Mouse (Mus musculus) megakaryocyte progenitor cell, adult 5-6 weeks (primary cell): ENCODE data around the gene Nnmt. TPM values are rescaled to one million over a fixed set of nuclear protein-coding genes. Genes with fewer than 3 reads are reported as not detected.

Experiments used
- ATAC-seq: replicated peaks from 2 replicates; pipeline ENCODE4 v1.8.0; 2016; ENCODE audit warnings: mild to moderate bottlenecking, moderate TSS enrichment, inconsistent platforms; ENCODE audit not compliant: poor library complexity
- total RNA-seq, 2 experiments: library from RNA; stranded (forward) in 1 of 2; stranded (reverse) in 1 of 2; fragments of 157-497, 149-512 nt in 1 of 2; fragments of 200-1000 nt in 1 of 2; gene quantifications; 2 replicates each; pipeline versions ENCODE4 v1.2.3 to v1.2.4; 2015 to 2017

Nnmt gene
- total RNA-seq, 2 experiments from 2014 or later = not detected

DNA sequence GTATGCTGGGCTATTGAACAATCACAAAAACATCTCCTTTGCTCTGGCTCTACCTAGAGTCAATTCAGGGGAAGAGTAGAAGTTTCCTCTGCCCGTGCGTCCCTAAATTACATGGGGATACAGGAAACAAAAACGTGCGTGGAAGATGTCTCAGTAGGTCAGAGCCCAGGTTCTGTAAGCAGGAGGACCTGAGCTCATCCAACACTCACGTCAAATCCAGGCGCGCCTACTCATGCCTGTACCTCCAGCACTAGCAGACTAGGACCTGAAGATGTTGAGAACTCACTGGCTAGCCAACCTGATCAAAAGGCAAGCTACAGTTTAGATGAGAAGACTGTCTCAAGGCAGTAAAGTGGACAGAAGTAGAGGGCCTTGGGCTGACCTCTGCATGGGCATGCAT, 32.2 kb upstream of the Nnmt start:
- ATAC-seq = no peak

DNA sequence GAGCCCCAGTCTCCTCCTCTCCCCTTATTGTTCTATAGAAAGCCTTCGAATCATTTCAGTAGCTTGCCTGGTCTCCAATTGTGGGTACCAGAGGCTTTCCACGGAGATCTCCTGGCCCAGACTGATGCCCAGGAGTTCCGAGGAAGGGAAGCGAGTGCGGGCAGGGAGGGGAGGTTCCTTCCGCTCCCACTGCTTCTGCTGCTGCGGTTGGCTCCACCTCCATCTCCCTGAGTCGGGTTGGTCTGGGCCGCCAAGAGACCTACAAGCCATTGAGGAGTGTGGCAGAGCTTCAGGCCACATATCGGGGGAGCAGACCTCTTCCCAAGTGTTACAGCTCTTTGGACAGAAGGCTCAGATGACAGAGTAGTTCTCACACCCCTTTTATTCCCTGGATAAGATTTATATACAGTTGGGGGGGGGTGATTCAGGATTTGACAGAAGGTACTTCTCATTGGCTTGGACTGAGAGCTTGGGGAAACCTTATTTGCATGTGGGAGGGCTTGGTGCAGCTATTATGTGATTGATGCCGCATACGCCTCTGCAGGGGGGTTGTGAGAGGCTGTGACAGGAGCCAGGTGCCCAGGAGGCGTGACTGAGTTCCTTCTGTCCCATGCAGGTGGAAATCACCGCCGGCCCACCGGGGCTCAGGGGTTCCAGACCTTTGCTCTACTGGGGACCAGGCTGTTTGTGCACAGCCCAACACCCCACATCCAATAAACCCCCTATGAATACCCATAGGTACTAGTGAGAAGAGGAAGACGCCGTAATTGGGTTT, 30.8 kb upstream of the Nnmt start:
- ATAC-seq = no peak

DNA sequence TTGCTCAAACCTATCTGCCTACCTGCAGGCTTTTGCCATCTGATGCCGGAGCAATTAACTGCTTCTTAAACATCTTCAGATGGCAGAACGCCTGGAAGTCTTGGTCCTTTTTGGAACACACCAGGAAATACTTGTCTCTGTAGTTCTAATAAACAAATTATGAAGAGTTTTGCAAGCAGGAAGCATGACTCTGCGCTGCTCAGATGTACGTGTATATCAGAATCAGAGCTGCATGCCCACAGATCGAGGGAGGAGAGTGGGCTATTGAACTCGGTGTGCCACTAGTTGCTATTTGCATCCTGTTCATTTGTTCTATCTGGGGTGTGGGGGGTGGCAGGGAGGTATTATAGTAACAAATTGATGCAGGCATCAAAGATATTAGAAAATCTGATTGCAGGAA, 28.2 kb upstream of the Nnmt start:
- ATAC-seq = no peak

DNA sequence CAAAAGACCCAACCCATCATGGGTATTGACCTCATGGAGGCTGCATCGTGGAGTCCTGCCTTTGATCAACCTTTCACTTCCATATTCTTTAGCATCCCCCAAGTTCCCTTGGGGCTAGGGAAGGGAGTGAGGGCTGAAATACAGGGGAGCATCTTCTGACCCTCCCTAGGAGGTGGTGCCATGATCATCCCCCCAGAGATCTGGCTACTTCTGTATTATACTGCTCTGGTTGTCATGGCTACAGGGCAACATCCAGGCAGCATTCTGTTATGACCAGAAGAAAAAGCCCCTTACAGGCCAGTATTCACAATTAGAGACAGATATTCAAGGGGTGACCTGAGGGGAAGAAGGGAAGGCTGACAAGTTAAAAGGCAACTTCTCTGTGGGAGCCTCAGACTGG, 14.3 kb upstream of the Nnmt start:
- no peak for ATAC-seq

DNA sequence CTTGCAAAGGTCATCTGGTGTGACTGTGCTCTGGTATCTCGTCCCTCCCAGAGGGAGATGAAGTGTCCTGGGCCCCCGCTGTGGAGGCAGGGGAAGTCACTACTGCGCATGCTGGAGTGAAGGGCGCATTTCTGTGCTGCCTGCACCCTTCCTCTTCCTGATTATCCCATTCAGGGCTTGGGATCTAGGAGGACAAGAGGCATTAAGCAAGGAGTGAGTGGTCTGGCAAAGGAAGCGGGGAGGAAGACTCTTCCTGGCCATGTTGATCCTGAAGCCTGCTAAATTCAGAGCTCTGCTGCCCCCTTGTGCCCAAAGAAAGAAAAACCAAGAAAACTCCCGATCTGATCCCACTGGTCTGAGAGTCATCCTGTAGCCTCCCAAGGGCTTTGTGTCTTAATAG, 13.6 kb upstream of the Nnmt start:
- peak; percentile 78 for ATAC-seq

DNA sequence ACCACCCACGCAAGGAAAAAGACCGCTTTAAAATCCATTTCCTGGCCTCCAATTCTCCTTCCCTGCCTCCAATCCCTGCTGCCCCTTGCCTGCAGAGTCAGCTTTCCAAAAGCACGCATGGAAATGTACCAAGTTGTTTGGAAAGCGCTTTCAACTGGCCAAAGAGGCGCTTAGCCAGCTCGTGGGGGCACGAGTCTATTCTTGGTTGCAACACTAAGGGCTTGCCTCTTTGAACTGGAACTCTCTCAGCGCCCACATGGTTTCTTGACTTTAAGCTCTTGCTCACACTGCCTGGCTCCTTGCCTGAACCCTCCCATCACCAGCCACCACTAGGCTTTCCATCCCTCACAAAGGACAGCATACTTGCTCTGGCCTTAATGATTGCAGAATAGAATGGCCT, 13.2 kb upstream of the Nnmt start:
- no peak for ATAC-seq

DNA sequence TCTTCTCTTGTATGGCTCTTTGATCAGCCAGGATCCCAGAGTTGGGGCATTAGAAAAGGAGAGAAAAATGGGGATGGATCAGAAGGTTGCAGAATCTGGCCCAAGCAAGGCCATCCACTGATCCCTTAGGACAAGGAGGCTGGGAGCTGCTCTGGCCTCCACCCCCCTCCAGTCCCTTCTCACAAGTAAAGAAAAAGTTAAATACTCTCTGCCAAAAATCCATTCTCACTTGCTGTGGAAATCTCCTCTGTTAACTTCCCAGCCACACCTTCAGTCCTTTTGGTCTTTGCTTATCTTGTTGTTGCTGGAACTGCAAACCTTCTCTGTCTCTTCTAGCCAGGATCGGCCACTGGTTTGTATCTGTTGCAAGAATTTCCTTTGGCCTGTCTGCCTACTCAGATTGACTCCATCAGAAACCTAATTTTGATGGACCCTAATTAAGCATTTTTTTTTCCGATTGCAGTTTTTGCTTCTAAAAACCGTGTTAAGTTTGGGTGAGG, 12.6 kb upstream of the Nnmt start:
- ATAC-seq = no peak

DNA sequence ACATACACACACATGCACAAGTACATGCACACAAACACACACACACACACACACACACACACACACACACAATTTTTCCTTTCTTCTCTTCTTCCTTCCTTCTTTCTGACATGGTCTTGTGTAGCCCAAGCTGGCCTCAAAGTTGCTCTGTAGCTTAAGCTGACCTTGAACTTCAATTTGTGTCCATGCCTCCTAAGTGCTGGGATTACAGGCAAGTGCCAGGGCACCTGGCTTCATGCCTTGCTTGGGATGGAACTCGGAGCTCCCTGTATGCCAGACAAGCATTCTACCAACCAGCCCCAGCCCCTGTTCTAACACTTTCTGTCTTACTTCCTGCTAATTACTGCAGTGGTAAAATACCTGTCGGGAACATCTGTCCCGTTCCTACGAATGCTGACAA, 8.3 kb upstream of the Nnmt start:
- no peak for ATAC-seq

DNA sequence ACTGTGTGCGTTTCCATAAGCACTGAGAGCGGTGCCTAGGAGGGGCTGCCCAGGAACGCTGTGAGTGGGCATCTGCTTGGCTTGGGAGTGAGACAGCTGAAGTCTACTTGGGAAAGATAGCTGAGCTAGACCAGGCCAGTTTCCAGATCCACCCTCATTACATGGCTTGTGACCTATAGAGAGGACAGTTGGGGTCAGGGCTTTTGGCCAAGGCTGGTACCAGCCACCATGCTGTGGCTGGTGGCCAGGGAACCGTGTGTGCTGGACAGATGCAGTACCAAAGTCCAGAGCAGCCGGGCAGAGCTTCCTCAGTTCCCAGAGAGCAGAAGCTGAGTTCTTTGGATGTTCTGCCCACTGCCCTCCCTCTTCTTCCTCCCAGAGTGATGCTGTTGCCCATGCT, 7.6 kb upstream of the Nnmt start:
- ATAC-seq = no peak

DNA sequence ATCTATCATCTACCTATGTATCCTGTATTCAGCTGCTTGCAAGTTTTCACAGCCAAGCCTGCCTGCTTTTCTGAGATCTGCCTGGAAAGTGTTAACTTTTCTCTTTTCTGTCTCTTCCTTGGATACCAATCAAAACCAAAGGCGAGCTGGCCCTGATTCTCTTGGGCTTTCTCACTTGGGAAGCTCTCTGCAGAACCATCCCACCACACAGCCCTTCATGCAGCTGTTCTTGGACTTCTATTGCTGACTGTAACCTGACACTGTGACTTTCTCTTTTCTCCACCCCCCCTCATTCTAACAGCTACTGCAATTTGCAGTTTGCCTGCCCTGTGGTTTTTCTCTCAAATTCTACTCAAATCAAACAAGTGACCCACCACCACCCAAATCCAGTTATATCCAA, 6.1 kb upstream of the Nnmt start:
- no peak for ATAC-seq

DNA sequence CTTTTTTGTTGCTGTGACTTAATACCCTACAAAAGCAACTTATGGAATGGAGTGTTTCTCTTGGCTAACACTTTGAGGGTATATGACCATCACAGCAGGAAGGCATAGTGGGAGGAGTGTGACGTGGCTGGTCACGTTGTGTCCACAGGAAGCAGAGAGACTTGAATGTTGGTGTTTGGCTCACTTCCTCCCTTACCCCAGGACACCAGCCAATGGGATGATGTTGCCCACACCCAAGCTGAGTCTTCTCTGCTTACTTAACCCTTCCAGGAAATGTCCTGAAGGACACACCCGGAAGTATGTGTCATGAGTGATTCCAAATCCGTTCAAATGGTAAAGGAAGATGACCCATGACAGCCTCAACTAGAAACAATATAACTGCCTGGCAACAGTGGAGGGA, 4.8 kb upstream of the Nnmt start:
- ATAC-seq = peak; percentile 60

DNA sequence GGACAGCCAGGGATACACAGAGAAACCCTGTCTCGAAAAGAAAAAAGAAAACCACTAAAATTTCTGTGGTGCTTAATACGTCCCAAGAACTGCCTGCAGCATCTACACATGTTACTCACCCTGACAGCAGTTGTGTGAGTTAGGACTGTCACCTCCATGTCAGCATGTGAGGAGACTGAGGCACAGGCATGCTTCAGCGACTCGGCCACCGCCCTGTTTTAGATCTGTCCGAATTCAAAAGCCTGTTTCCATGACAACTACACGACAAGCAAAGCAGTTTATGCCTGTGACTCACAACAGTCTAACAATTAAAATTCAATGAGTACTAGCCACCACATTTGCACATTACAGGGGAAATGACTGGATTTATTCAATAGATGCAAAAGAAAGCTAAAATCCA, 2.5 kb upstream of the Nnmt start:
- ATAC-seq = no peak

DNA sequence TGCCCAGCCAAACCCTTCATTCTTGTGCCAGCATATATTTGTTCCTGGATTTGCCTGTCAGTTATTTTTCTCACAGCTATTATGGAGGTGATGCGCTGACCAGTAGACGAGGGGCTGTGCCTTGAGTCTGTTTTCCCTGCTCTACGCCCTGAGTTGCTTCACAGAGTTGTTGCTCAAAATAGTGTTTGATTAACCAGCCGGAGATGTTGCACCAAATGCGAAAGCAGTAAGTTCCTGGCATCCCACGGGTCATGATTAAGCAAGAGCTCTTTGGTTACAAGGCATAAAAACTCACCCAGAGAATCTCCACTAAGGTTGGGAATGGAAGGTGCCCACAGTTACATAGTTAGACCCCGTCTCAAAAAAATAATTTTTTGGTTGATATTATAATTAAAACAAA, 1.2 kb upstream of the Nnmt start:
- peak; percentile 79 for ATAC-seq

DNA sequence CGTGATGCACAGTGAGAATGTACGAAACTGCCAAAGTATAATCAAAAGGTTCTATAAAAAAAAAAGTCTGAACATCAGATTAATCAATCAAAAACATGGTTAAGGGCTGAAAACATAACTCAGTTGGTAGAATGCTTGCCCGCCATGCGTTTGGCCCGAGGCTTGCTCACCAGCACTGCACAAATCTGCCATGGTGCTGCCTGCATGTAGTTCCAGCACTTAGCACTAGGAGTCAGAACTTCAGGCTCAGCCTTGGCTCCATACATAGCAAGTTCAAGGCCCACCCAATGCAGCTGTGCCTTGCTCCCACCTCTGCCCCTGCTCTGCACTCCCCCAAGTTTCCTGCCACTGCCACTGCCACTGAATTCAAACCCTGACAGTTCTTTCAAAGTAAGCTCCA, 744 bp upstream of the Nnmt start:
- peak; percentile 70 for ATAC-seq

DNA sequence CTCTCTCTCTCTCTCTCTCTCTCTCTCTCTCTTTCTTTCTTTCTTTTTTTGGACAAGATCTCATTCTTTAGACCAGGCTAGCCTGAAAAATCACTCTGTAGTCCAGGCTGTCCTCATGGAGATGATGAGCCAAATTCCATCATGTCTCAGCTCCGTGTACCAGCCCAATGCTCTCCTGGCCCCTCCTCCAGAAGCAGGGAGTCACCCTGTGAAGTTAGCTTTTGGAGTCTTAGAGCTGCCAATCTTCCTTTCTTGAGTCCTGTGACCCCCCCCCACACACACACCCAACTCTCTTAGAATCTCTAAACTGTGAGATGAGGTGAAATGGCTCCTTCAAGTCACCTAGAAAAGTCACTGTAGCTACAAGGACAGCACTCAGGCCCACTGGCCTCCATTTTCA, 727 bp downstream of the Nnmt start:
- no peak for ATAC-seq

DNA sequence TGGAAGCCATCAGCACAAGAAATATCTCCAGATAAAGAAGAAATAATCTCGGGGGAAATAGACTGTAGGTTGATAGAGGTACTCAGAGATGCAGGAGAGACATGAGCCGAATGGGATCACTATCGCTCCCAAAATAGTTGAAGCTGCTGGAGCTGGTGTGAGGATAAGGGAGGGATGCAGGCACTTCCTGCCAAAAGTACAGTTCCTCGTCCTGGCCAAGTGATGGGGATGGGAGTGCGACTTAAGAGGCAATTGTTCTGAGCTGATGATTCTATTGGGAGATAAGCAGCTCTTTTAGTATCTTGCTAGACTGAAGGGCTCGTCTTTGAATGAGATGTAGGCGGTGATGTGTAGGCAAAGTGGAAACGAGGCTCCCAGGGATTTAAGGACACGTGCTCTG, 4.1 kb downstream of the Nnmt start:
- no peak for ATAC-seq

DNA sequence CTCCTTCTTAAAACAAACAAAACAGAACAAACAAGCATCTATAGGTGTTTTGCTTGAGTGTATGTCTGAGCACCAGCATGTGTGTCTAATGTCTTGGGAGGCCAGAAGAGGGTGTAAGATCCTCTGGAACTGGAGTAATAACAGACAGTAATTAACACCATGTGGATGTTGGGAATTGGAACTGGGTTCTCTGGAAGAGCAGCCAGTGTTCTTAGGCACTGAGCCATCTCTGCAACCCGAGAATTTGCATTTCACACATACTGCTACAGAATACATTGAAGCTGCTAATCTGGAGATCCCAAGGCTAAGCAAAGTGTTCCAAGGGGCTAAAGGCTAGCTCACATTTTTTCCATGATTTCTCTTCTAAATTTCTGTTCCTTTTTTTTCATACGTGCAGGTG, 4.9 kb downstream of the Nnmt start:
- no peak for ATAC-seq

DNA sequence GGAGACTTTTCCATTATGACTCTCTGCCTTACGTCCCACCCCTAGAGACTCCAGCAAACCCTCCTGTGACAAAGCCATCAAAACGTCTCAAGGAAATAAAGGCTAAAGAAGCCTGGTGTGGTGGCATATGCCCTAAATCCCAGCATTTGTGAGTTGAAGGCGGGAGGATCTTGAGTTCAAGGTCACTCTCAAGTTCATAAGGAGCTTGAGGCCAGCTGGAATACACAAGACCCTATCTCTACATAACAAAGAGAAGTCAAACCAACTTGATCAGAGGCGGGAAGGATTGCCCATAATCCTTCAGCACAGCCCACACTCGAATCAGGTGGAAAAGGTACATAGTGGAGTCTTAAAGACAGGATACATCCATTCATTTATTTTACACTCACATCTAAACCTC, 7.5 kb downstream of the Nnmt start:
- ATAC-seq = no peak

DNA sequence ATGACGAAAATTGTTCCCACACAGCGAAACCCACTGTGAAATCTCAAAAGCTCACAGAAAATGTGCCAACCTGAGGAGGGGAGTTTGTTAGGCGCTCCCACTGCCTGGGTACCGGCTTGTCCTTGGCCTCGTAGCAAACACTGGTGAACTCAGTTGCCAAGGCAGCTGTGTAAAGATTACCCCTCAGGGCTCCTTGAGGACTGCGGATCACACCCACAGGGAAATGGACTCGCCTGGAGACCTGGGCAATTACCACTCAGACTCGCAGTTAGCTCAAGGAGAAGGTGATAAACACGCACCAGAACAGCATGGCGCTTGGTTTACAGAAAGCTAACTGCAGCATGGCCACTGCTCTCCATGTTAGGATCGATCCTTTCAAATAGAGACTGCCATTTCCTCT, 8.0 kb downstream of the Nnmt start:
- no peak for ATAC-seq

DNA sequence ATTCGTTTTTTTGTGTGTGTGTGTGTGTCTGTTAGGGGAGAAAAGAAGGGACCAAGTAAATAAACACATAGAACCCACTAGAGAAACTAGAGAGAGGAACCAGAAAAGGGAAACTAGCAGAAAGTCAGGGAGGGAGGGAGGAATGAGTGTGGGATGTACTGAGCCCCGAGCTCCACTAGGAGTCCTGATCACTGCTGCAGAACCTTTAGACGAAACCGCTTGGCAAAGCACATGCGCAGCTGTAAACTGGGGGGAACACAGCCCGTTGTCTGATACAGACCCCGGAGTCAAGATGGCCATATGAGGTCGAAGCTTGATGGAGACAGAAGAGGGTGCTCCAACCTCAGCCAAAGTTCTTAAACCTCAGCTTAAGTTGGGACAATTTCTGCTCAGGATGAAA, 11.0 kb downstream of the Nnmt start:
- peak; percentile 87 for ATAC-seq

DNA sequence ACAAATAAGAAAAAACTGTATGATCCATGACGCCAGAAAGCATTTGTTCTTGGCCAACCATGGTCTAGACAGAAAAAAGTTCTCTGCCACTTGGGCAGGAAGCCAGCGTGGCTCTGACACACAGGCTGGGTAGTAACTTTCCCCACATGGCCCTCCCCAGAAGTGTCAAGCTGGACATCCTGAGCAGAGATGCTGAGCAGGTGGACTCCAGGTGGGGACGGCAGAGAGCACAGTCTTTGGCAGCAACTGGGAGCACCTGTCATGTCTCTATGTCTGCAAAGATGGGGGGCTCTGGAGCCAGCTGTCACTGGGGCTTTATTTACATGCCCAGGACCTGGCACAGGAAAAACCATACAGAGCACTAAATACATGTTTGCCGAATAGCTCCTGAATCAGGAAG, 14.3 kb downstream of the Nnmt start:
- ATAC-seq = no peak

DNA sequence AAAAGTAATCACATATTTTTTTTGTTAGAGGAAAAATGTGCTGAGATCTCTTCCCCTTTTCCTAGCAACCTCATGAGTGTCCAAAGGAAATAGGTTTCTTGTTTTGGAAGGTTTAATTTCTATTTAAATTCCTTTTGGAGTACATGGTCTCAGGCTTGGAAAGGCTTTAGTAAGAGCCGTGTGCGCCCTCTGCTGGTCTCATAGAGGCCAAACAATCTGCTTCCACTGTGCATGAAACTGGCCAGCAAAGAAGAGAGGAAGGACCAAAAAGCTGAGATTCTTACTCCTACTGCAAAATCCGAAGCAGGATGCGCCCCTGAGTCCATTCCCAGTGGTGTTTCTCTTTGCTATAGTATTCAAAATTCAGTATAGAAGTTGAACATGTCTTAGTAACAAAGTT, 18.6 kb downstream of the Nnmt start:
- peak; percentile 69 for ATAC-seq

DNA sequence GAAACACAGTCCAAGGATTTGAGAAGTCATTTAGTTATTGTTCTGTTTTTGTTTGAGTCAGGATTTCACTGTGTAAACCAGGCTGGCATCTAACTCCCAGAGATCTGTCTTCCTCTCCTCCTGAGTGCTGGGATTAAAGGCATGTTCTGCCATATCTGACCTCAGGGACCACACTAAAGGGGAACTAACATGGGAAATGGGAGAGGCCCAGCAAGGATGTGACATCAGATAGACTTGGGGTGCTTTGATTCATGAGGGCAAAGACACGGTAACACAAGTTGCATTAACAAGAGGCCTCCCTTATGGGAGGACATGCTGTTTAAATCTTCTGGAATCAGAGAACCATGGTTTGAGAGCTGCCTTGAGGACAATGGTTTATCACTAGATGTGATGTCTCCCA, 24.1 kb downstream of the Nnmt start:
- ATAC-seq = no peak
